Mouse (Mus musculus) stomach, embryonic 14.5 days (tissue): ENCODE data around the gene Tjp2. TPM values are rescaled to one million over a fixed set of nuclear protein-coding genes. Genes with fewer than 3 reads are reported as not detected.
A peak's percentile ranks its signal among the peaks of the same experiment; 100 is the strongest.

Source experiments
- ATAC-seq: fragments of 200-750 bp; cut with Nextera tagmentation; 2 replicates; pipeline ENCODE4 v1.8.0; 2017; ENCODE audit warnings: low read depth, moderate TSS enrichment; ENCODE audit not compliant: insufficient number of reproducible peaks, insufficient read depth, low FRiP score
- H3K27ac ChIP-seq: fragments of 300-500 bp; sonication (generic); 2 replicates; pipeline ENCODE4 v1.5.1; 2014; ENCODE audit warnings: mild to moderate bottlenecking, low read length, moderate library complexity, mixed read lengths
- H3K27me3 ChIP-seq: fragments of 300-500 bp; sonication (generic); 2 replicates; pipeline ENCODE4 v1.6.1; 2014; ENCODE audit warnings: low read length, control low read depth, mixed read lengths; ENCODE audit not compliant: control insufficient read depth, insufficient read depth
- H3K36me3 ChIP-seq: fragments of 300-500 bp; sonication (generic); 2 replicates; pipeline ENCODE4 v1.6.1; 2014; ENCODE audit warnings: mild to moderate bottlenecking, control low read depth, low read length, moderate library complexity, mixed read lengths; ENCODE audit not compliant: control insufficient read depth, insufficient read depth
- H3K4me1 ChIP-seq: fragments of 300-500 bp; sonication (generic); 2 replicates; pipeline ENCODE4 v1.6.1; 2014; ENCODE audit warnings: low read length, control low read depth, mixed read lengths; ENCODE audit not compliant: control insufficient read depth, insufficient read depth
- H3K4me2 ChIP-seq: fragments of 300-500 bp; sonication (generic); replicated peaks from 2 replicates; pipeline ENCODE4 v1.6.1; 2014; ENCODE audit warnings: low read depth, low read length, control low read depth
- H3K4me3 ChIP-seq: fragments of 300-500 bp; sonication (generic); 2 replicates; pipeline ENCODE4 v1.5.1; 2014; ENCODE audit warnings: low read depth, low read length, control low read depth
- H3K9ac ChIP-seq: fragments of 300-500 bp; sonication (generic); replicated peaks from 2 replicates; pipeline ENCODE4 v1.6.1; 2014; ENCODE audit warnings: low read depth, mild to moderate bottlenecking, control low read depth, low read length, moderate library complexity, mixed read lengths
- H3K9me3 ChIP-seq: fragments of 300-500 bp; sonication (generic); 2 replicates; pipeline ENCODE4 v1.6.1; 2016; ENCODE audit warnings: low read depth, low read length, control low read depth; ENCODE audit not compliant: control insufficient read depth
- WGBS: fragments of 180-500 bp; shearing (Covaris S2); extraction: QIAGEN DNeasy Blood & Tissue Kit; methylation state at CpG from one replicate; pipeline ENCODE4 v1.1.7; 2014; 5-methylcytosine and 5-hydroxymethylcytosine counted together
- polyA plus RNA-seq: library from polyadenylated mRNA; unstranded; fragments of >200 nt; fragmentation: Nextera tagmentation; extraction: Ambion mirVana; gene quantifications from 2 replicates; pipeline ENCODE4 v1.2.1, GENCODE M21; 2014

Gene Tjp2
- 35.7 and 38.6 TPM in 2 replicates for polyA plus RNA-seq

DNA sequence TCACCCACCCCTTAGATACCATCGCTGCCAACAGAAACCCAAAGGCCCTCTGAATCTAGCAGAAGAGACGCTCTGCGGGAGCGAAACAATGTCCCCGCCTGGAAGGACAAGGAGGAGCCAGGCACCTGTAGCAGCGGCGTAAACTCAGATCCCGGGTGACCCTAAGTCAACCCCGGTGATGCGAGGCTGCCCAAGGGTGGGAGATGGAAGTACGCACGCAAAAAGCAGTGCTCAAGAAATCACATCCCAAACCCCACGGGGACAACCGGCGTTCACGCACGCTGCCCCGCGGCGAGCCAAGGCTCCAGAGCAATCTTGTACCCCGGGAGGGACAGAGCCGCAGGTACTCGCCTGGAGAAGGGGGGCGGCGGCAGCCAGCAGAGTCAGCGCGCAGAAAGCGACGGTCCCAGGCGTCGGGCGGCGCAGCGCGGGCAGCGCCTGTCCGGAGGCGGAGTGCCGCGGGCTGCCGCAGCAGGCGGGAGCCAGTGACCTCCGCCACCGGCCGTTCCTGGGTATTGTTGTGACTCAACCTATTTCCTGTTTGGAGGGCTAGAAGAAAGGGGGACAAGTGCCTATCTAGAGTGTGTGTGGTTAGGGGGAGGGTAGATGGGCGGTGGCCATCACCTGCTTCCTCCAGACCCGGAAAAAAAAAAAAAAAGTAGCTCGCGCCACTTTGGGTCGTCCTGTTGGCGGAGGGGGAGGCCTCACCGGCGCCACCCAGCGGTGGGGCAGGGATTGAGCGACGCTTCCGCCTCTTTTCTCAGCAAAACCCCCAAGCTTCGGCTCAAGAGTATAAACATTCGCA lies at the start of gene Tjp2:
Tjp2 (minus strand) TSS at position 531 of the 805 bp plus-strand sequence.
- peak within 1 kb of the TSS; percentile 95 for H3K27ac ChIP-seq
- H3K9me3 ChIP-seq, result no peaks in the 10 kb centered on the region
- peak within 1 kb of the TSS; percentile 60 for H3K4me2 ChIP-seq
- H3K36me3 ChIP-seq, result no peaks in the 10 kb centered on the region
- H3K4me3 ChIP-seq, result peak within 1 kb of the TSS; percentile 46
- 0 out of 2 replicates have a peak, but pooled peaks cover 3% of the 10 kb centered on the region for H3K4me1 ChIP-seq
- H3K9ac ChIP-seq, result peak within 1 kb of the TSS; percentile 54
- WGBS, result under 1% methylated on average over 59 of the region's 59 CpGs
- ATAC-seq, result peak; percentile 81
- no peaks in the 10 kb centered on the region for H3K27me3 ChIP-seq

GRCm38 (mm10) chr19:24274281-24274680 lies 49.5 kb upstream of the Tjp2 start:
- H3K27me3 ChIP-seq, result no peaks in the 10 kb centered on the region
- ATAC-seq, result no peak
- no peaks in the 10 kb centered on the region for H3K9me3 ChIP-seq
- H3K4me2 ChIP-seq, result no peak overlapping the region
- peaks cover 9% of the 10 kb centered on the region; the same call in 1 of the 2 replicates for H3K4me1 ChIP-seq
- H3K36me3 ChIP-seq, result peaks cover 5% of the 10 kb centered on the region; the same call in 1 of the 2 replicates
- no peak overlapping the region for H3K27ac ChIP-seq
- 73% methylated on average over 3 of the region's 3 CpGs for WGBS
- no peak overlapping the region for H3K4me3 ChIP-seq
- H3K9ac ChIP-seq, result no peak overlapping the region

DNA sequence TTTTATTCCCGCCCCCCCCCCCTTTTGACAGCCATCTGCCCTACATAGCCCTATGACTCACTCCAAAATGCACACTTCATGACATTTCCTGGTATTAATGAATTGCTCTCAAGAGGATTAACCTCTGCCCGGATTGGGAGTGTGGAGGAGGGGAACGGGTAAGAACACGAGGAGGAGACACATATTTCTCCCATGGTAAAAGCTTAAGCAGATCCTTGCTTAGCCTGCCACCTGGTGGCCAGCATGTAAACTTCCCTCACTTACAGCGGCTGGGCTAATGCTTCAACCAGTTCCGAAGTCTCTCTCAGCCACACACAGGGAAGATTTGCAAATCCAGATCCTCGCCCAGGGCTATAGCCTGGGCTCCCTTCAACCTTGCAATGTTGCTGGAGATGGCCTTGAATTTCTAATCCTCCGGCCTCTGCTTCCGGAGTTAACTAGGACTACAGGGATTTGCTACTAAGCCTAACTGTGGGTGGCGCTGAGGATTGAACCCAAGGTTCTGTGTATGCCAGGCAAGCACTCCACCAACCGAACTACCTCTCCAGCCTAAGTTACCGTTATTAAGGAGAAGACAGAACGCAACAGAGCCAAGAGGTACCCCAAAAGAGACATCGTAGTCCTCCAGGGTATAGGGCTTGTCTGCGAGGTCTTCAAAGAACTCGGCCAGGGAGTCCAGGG lies 47.1 kb upstream of the Tjp2 start:
- H3K27ac ChIP-seq, result no peak overlapping the region
- ATAC-seq, result peak; percentile 88
- no peaks in the 10 kb centered on the region for H3K9me3 ChIP-seq
- H3K9ac ChIP-seq, result no peak overlapping the region
- no peak overlapping the region for H3K4me3 ChIP-seq
- H3K4me2 ChIP-seq, result no peak overlapping the region; the same call in 1 of the 2 replicates
- H3K4me1 ChIP-seq, result peaks cover 3% of the 10 kb centered on the region; the same call in 1 of the 2 replicates
- no peaks in the 10 kb centered on the region for H3K27me3 ChIP-seq
- H3K36me3 ChIP-seq, result peaks cover 5% of the 10 kb centered on the region; the same call in 1 of the 2 replicates
- 44% methylated on average over 16 of the region's 16 CpGs for WGBS

DNA sequence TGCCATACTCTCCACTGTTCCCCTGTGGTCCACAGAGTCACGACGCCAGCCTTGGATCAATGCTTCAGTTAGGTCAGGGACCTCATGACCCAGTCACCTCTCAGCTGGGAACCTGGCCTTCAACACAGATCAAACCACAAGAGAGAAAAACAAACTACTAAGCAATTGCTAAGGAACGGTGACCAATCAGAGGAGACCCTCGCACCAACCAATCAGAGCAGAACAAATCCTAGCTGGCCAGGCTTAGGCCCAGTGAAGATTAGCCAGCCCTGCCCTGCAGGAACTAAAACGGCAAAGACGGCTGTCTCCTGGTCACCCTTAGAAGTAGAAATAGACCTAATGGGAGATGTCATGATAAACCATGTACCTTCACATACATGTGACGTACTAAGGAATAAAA lies 46.5 kb upstream of the Tjp2 start:
- Histone ChIP-seq H3K9me3 (no peaks in the 10 kb centered on the region), H3K4me3 (no peak overlapping the region)
- 42% methylated on average over 7 of the region's 7 CpGs for WGBS

GRCm38 (mm10) chr19:24268531-24268930 lies 43.7 kb upstream of the Tjp2 start:
- H3K27ac ChIP-seq, result no peak overlapping the region
- H3K4me2 ChIP-seq, result no peak overlapping the region
- no peaks in the 10 kb centered on the region; the same call in 1 of the 2 replicates for H3K36me3 ChIP-seq
- H3K9me3 ChIP-seq, result no peaks in the 10 kb centered on the region
- ATAC-seq, result no peak
- H3K27me3 ChIP-seq, result no peaks in the 10 kb centered on the region
- no peak overlapping the region for H3K4me3 ChIP-seq
- 53% methylated on average over 4 of the region's 4 CpGs for WGBS
- peaks cover 3% of the 10 kb centered on the region; the same call in 1 of the 2 replicates for H3K4me1 ChIP-seq
- H3K9ac ChIP-seq, result no peak overlapping the region

More for the DNA sequence above, 46.5 kb upstream of the Tjp2 start:
- H3K36me3 ChIP-seq, result peaks cover 5% of the 10 kb centered on the region; the same call in 1 of the 2 replicates
- H3K27me3 ChIP-seq, result no peaks in the 10 kb centered on the region
- no peak overlapping the region; the same call in 1 of the 2 replicates for H3K4me2 ChIP-seq
- H3K9ac ChIP-seq, result no peak overlapping the region
- peaks cover 3% of the 10 kb centered on the region; the same call in 1 of the 2 replicates for H3K4me1 ChIP-seq
- H3K27ac ChIP-seq, result no peak overlapping the region
- peak; percentile 76 for ATAC-seq

DNA sequence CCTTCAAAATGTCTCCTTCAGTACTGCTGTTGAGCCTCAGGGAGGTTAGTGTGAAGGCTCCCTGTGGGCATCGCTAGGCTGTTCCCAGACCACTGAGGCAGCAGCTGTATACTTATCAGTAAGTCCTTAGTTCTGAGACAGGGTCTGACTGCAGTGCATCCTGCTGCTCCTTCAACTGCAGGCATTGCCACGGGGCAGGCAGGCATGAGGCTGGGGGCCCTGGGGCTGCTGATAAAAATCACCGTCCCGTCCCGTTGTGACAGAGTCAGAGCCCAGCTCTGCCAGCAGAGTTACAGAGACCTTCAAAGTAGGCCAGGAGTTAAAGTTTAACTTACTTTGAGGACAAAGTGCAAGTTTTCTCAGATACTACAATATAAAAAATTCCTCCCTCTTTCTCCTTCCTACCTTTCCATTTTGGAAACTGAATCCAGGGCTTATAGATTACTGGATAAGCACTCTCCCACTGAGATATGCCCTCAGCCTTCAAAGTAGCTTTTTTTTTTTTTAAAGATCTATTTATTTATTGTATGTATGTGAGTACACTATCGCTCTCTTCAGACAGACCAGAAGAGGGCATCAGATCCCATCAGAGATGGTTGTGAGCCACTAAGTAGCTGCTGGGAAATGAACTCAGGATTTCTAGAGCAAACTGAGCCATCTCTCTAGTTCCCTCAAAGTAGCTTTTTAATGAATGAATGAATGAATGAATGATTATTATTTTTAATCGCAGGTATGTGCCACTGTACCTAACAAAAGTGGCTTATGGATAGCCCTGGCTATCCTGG lies 41.4 kb upstream of the Tjp2 start:
- H3K9ac ChIP-seq, result no peak overlapping the region
- WGBS, result 77% methylated on average over 7 of the region's 7 CpGs
- H3K36me3 ChIP-seq, result no peaks in the 10 kb centered on the region; the same call in 1 of the 2 replicates
- H3K4me1 ChIP-seq, result no peaks in the 10 kb centered on the region
- no peak overlapping the region for H3K4me3 ChIP-seq
- H3K4me2 ChIP-seq, result no peak overlapping the region
- ATAC-seq, result peak; percentile 39
- H3K27ac ChIP-seq, result peak overlapping the region; percentile 52; the same call in 1 of the 2 replicates
- no peaks in the 10 kb centered on the region for H3K9me3 ChIP-seq
- H3K27me3 ChIP-seq, result no peaks in the 10 kb centered on the region

- Histone ChIP-seq H3K36me3 (no peaks in the 10 kb centered on the region; the same call in 1 of the 2 replicates), H3K9me3 (no peaks in the 10 kb centered on the region), H3K4me2 (no peak overlapping the region), H3K4me3 (no peak overlapping the region), H3K9ac (no peak overlapping the region), H3K27ac (no peak overlapping the region), H3K27me3 (no peaks in the 10 kb centered on the region), H3K4me1 (no peaks in the 10 kb centered on the region)
- ATAC-seq, result peak; percentile 44; the same call in 1 of the 2 replicates
- 53% methylated on average over 7 of the region's 7 CpGs for WGBS
These were observed 40.2 kb upstream of the Tjp2 start for GRCm38 (mm10) chr19:24264991-24265390.

- 92% methylated on average over 14 of the region's 14 CpGs for WGBS
- Histone ChIP-seq H3K27ac (no peak overlapping the region), H3K4me3 (no peak overlapping the region), H3K27me3 (no peaks in the 10 kb centered on the region), H3K36me3 (no peaks in the 10 kb centered on the region; the same call in 1 of the 2 replicates), H3K4me2 (no peak overlapping the region), H3K9me3 (no peaks in the 10 kb centered on the region), H3K4me1 (no peaks in the 10 kb centered on the region), H3K9ac (no peak overlapping the region)
- no peak for ATAC-seq
These were observed 37.9 kb upstream of the Tjp2 start for GRCm38 (mm10) chr19:24262736-24263135.
